20 mouse cellular contexts compared by ENCODE assay signal in genomic region chr11:36040508-36041233, GRCm38 (mm10).
DNase-seq lines count a peak whose midpoint lies in the region; ATAC-seq and TF ChIP-seq lines count a peak whose summit lies in the region.
"Had no signal": no experiment of that assay in that cellular context is flagged by ENCODE, and none has a peak within 500 bp of the region (broad histone marks: within the 10 kb centered on the region; RNA-seq: fewer than 3 reads in every experiment).

No protein-coding gene starts in this region.

- 0 out of 2 replicates have a peak overlapping the region, but pooled peaks have one; percentile 14 for H3K27ac ChIP-seq in forebrain, embryonic 16.5 days (ENCODE audit: low read length)
- no peak overlapping the region for H3K27ac ChIP-seq in forebrain, embryonic 10.5 days
- no peak overlapping the region for H3K27ac ChIP-seq in liver, adult 2 months (replicated peaks; ENCODE audit: insufficient read depth, low read depth, low read length)
- H3K27ac ChIP-seq in liver, embryonic 12.5 days, result no peak overlapping the region
- 0 out of 2 replicates have a peak overlapping the region, but pooled peaks have one; percentile 21 for H3K27ac ChIP-seq in midbrain, embryonic 14.5 days (replicated peaks; ENCODE audit: low read depth, low read length)
- H3K27ac ChIP-seq: embryonic facial prominence, embryonic 12.5 days; heart, embryonic 15.5 days; kidney, embryonic 15.5 days; limb, embryonic 13.5 days had no signal

- H3K27me3 ChIP-seq in forebrain, embryonic 16.5 days (replicated peaks; ENCODE audit: control insufficient read depth, insufficient read depth, low read length), result no peaks in the 10 kb centered on the region
- peaks cover 37% of the 10 kb centered on the region for H3K27me3 ChIP-seq in forebrain, embryonic 10.5 days (ENCODE audit: poor library complexity, severe bottlenecking)
- no peaks in the 10 kb centered on the region; the same call in 1 of the 2 replicates for H3K27me3 ChIP-seq in liver, adult 2 months (ENCODE audit: control insufficient read depth, insufficient read depth, low read length)
- H3K27me3 ChIP-seq in liver, embryonic 12.5 days (replicated peaks), result no peaks in the 10 kb centered on the region
- no peaks in the 10 kb centered on the region for H3K27me3 ChIP-seq in midbrain, embryonic 14.5 days (ENCODE audit: control insufficient read depth, insufficient read depth, low read length)
- H3K27me3 ChIP-seq: megakaryocyte, embryonic 14.5 days had no signal

- H3K9ac ChIP-seq in forebrain, embryonic 16.5 days (replicated peaks; ENCODE audit: low read depth, low read length), result no peak overlapping the region
- H3K9ac ChIP-seq in liver, adult 2 months (ENCODE audit: low read depth, low read length), result no peak overlapping the region
- no peak overlapping the region for H3K9ac ChIP-seq in liver, embryonic 12.5 days
- H3K9ac ChIP-seq in midbrain, embryonic 14.5 days (replicated peaks; ENCODE audit: low read length), result no peak overlapping the region
- H3K9ac ChIP-seq: embryonic facial prominence, embryonic 12.5 days; heart, embryonic 15.5 days; kidney, embryonic 15.5 days; limb, embryonic 13.5 days had no signal

- H3K36me3 ChIP-seq in forebrain, embryonic 16.5 days (ENCODE audit: control insufficient read depth, insufficient read depth), result peaks cover 2% of the 10 kb centered on the region; the same call in 1 of the 2 replicates
- H3K36me3 ChIP-seq in forebrain, embryonic 10.5 days (replicated peaks), result no peaks in the 10 kb centered on the region
- H3K36me3 ChIP-seq in liver, adult 2 months (ENCODE audit: control insufficient read depth, insufficient read depth, low read length), result no peaks in the 10 kb centered on the region
- H3K36me3 ChIP-seq in liver, embryonic 12.5 days, result no peaks in the 10 kb centered on the region
- peaks cover 13% of the 10 kb centered on the region for H3K36me3 ChIP-seq in midbrain, embryonic 14.5 days (ENCODE audit: control insufficient read depth, insufficient read depth, low read length)
- H3K36me3 ChIP-seq: embryonic facial prominence, embryonic 12.5 days; heart, embryonic 15.5 days; kidney, embryonic 15.5 days; limb, embryonic 13.5 days had no signal

- H3K4me2 ChIP-seq in forebrain, embryonic 16.5 days (ENCODE audit: low read length), result no peak overlapping the region
- H3K4me2 ChIP-seq in liver, embryonic 12.5 days, result no peak overlapping the region
- no peak overlapping the region for H3K4me2 ChIP-seq in midbrain, embryonic 14.5 days (ENCODE audit: low read length)
- H3K4me2 ChIP-seq: embryonic facial prominence, embryonic 12.5 days; heart, embryonic 15.5 days; kidney, embryonic 15.5 days; limb, embryonic 13.5 days had no signal

- 46% methylated on average over 10 of the region's 10 CpGs for whole genome bisulfite sequencing in forebrain, embryonic 16.5 days
- 82% methylated on average over 10 of the region's 10 CpGs for WGBS in forebrain, embryonic 10.5 days
- 25% methylated on average over 10 of the region's 10 CpGs for WGBS in liver, adult 2 months
- WGBS in liver, embryonic 12.5 days (ENCODE audit: insufficient replicate concordance), result 56% methylated on average over 10 of the region's 10 CpGs
- WGBS in midbrain, embryonic 14.5 days, result 53% methylated on average over 10 of the region's 10 CpGs

- H3K4me3 ChIP-seq in forebrain, embryonic 16.5 days (replicated peaks; ENCODE audit: low read length), result no peak overlapping the region
- H3K4me3 ChIP-seq in forebrain, embryonic 10.5 days, result no peak overlapping the region
- no peak overlapping the region for H3K4me3 ChIP-seq in liver, adult 2 months (ENCODE audit: insufficient read depth, low read depth, low read length)
- no peak overlapping the region for H3K4me3 ChIP-seq in liver, embryonic 12.5 days
- H3K4me3 ChIP-seq in midbrain, embryonic 14.5 days (replicated peaks; ENCODE audit: low read depth, low read length), result no peak overlapping the region
- H3K4me3 ChIP-seq: embryonic facial prominence, embryonic 12.5 days; erythroblast, embryonic 14.5 days; heart, embryonic 15.5 days; kidney, embryonic 15.5 days; limb, embryonic 13.5 days; megakaryocyte, embryonic 14.5 days had no signal

- peaks cover 23% of the 10 kb centered on the region for H3K4me1 ChIP-seq in forebrain, embryonic 16.5 days (replicated peaks; ENCODE audit: control insufficient read depth, insufficient read depth, low read length)
- peaks cover 29% of the 10 kb centered on the region for H3K4me1 ChIP-seq in forebrain, embryonic 10.5 days
- peaks cover 9% of the 10 kb centered on the region; the same call in 1 of the 2 replicates for H3K4me1 ChIP-seq in liver, adult 2 months (ENCODE audit: control insufficient read depth, insufficient read depth, low read length)
- H3K4me1 ChIP-seq in liver, embryonic 12.5 days, result no peaks in the 10 kb centered on the region
- peaks cover 12% of the 10 kb centered on the region; the same call in 1 of the 2 replicates for H3K4me1 ChIP-seq in midbrain, embryonic 14.5 days (ENCODE audit: control insufficient read depth, insufficient read depth, low read length)

- no peak for TF ChIP-seq POLR2A in liver, adult 2 months (IDR thresholded peaks at IDR 0.05; ENCODE audit: extremely low read depth, insufficient read depth, low read length)

- no peak for ATAC-seq in forebrain, embryonic 16.5 days
- no peak for ATAC-seq in liver, embryonic 12.5 days
- 0 out of 2 replicates have a peak, but pooled peaks have one; percentile 38 for ATAC-seq in midbrain, embryonic 14.5 days (ENCODE audit: low FRiP score, low TSS enrichment)
- no peak for ATAC-seq in activated CD4-positive, CD25-positive, alpha-beta regulatory T cell, adult 4 months
- ATAC-seq: hindbrain, embryonic 16.5 days; intestine, postnatal 0 days had no signal

- no peak for DNase-seq in forebrain, embryonic 10.5 days (ENCODE audit: extremely low spot score, low spot score)
- DNase-seq in heart, adult 8-10 months (ENCODE audit: low spot score), result peak; percentile 9
- no peak for DNase-seq in heart, postnatal 10 days
- peak; percentile 68 for DNase-seq in liver, adult 2 months (ENCODE audit: extremely low read depth, low read depth, low spot score)
- DNase-seq in midbrain, embryonic 14.5 days, result peak; percentile 53
- DNase-seq: cerebellum, adult 9-10 months; gastrocnemius, postnatal 25 days; kidney, postnatal 4 days; thymus, postnatal 25 days had no signal

- intact Hi-C loops in heart, postnatal 10 days (cut with DNase I), result loop anchor here (10.0 kb wide), 1 partner anchor 454 kb away; no protein-coding TSS in a partner anchor

- no peak for TF ChIP-seq CTCF in liver, adult 2 months (IDR thresholded peaks at IDR 0.05; ENCODE audit: low read depth, low read length)

- H3K9me3 ChIP-seq in forebrain, embryonic 16.5 days (ENCODE audit: control insufficient read depth, low read length), result no peaks in the 10 kb centered on the region
- H3K9me3 ChIP-seq in forebrain, embryonic 10.5 days, result no peaks in the 10 kb centered on the region
- H3K9me3 ChIP-seq in liver, embryonic 12.5 days (replicated peaks), result no peaks in the 10 kb centered on the region
- H3K9me3 ChIP-seq in midbrain, embryonic 14.5 days (ENCODE audit: control insufficient read depth, low read length), result no peaks in the 10 kb centered on the region
- H3K9me3 ChIP-seq: embryonic facial prominence, embryonic 12.5 days; heart, embryonic 15.5 days; kidney, embryonic 15.5 days; limb, embryonic 13.5 days; megakaryocyte, embryonic 14.5 days had no signal

- H3K79me2 ChIP-seq in liver, adult 2 months (ENCODE audit: control insufficient read depth, insufficient read depth, low read length), result no peaks in the 10 kb centered on the region

Comparison
In these comparisons a context has a peak if more than half of its experiments do, and no peak if none do; other contexts are left out.
1. H3K27ac ChIP-seq: peak in forebrain, embryonic 16.5 days (single experiment) and midbrain, embryonic 14.5 days (single experiment); none in forebrain, embryonic 10.5 days (single experiment), liver, adult 2 months (single experiment) and liver, embryonic 12.5 days (single experiment).
2. DNase-seq: peak in heart, adult 8-10 months (single experiment), liver, adult 2 months (single experiment) and midbrain, embryonic 14.5 days (single experiment); none in forebrain, embryonic 10.5 days (single experiment) and heart, postnatal 10 days (0 of 2).